Mouse (Mus musculus): ENCODE measurements around the gene Chn2. TPM values are rescaled to one million over a fixed set of nuclear protein-coding genes. Genes with fewer than 3 reads are reported as not detected.

The Chn2 gene
- polyA plus RNA-seq, 1 experiment from 2014 or later: 26.0 TPM

DNA sequence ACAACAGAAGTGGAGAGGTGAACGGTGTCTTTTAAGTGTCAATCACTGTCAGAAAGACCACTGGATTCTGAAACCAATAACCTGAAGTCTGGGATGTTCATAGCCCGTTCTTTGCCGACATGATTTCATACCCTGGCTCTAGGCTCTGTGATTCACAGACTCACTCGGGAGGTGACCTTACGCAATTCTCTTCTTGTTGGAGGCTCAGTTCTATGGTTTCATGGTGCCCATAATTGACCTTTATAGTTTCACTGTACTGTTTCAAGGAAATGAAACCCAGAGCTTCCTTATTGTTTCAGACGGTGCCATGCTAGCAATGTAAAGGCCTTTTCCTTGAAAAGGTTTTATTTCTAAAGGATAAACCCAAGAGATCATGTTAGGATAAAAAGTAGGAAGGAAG is 9.4 kb downstream of the Chn2 start:
- Histone ChIP-seq H3K9me3 (ENCODE audit: control insufficient read depth, low read length) (no peaks in the 10 kb centered on the region), H3K4me2 (no peak overlapping the region), H3K27me3 (ENCODE audit: control insufficient read depth, insufficient read depth, low read length) (no peaks in the 10 kb centered on the region), H3K9ac (ENCODE audit: low read length) (no peak overlapping the region), H3K4me1 (ENCODE audit: control insufficient read depth, insufficient read depth, low read length) (0 out of 2 replicates have a peak, but pooled peaks cover 2% of the 10 kb centered on the region), H3K27ac (ENCODE audit: low read depth, low read length) (no peak overlapping the region), H3K4me3 (ENCODE audit: low read depth, low read length) (no peak overlapping the region), H3K36me3 (ENCODE audit: control insufficient read depth, insufficient read depth, low read length) (no peaks in the 10 kb centered on the region)
- ATAC-seq (ENCODE audit: low FRiP score) (no peak), DNase-seq (ENCODE audit: low spot score, missing footprints) (no peak)
- WGBS: 93% methylated on average over 6 of the region's 6 CpGs

DNA sequence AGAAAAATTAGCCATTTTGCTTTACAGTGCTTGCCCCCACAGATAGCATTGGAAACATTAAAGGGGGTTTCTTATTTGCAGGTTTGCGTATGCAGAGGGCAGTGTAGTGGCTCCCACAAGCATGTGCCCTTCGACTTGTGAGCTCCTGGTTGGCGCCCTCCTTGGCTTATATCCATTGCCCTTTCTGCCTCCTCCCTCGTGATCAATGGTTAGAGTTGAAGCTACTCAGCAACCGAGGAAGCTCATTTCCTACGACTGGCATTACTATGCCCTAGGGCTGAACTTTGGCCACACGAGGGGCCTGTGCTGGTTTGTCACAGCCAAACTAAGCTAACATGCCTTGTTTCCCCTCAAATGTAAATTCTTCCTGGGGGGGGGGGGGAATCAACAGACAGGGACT is 11.8 kb downstream of the Chn2 start:
- Histone ChIP-seq H3K9ac (ENCODE audit: low read length) (no peak overlapping the region), H3K9me3 (ENCODE audit: control insufficient read depth, low read length) (no peaks in the 10 kb centered on the region), H3K27ac (ENCODE audit: low read depth, low read length) (no peak overlapping the region), H3K4me3 (ENCODE audit: low read depth, low read length) (no peak overlapping the region), H3K4me2 (no peak overlapping the region), H3K4me1 (ENCODE audit: control insufficient read depth, insufficient read depth, low read length) (0 out of 2 replicates have a peak, but pooled peaks cover 2% of the 10 kb centered on the region), H3K27me3 (ENCODE audit: control insufficient read depth, insufficient read depth, low read length) (no peaks in the 10 kb centered on the region), H3K36me3 (ENCODE audit: control insufficient read depth, insufficient read depth, low read length) (no peaks in the 10 kb centered on the region)
- DNase-seq (ENCODE audit: low spot score, missing footprints): no peak
- WGBS: 77% methylated on average over 7 of the region's 7 CpGs
- ATAC-seq (ENCODE audit: low FRiP score): no peak

- Histone ChIP-seq H3K27ac (ENCODE audit: low read depth, low read length) (no peak overlapping the region), H3K9me3 (ENCODE audit: control insufficient read depth, low read length) (no peaks in the 10 kb centered on the region), H3K9ac (ENCODE audit: low read length) (no peak overlapping the region), H3K27me3 (ENCODE audit: control insufficient read depth, insufficient read depth, low read length) (no peaks in the 10 kb centered on the region), H3K4me3 (ENCODE audit: low read depth, low read length) (no peak overlapping the region), H3K36me3 (ENCODE audit: control insufficient read depth, insufficient read depth, low read length) (no peaks in the 10 kb centered on the region), H3K4me2 (no peak overlapping the region), H3K4me1 (ENCODE audit: control insufficient read depth, insufficient read depth, low read length) (0 out of 2 replicates have a peak, but pooled peaks cover 2% of the 10 kb centered on the region)
- DNase-seq (ENCODE audit: low spot score, missing footprints) (no peak), ATAC-seq (ENCODE audit: low FRiP score) (no peak)
- 94% methylated on average over 7 of the region's 7 CpGs for WGBS
Observed at GRCm38 (mm10) chr6:54052124-54052523, 12.8 kb downstream of the Chn2 start.

GRCm38 (mm10) chr6:54052666-54053065 is 13.3 kb downstream of the Chn2 start:
- ATAC-seq (ENCODE audit: low FRiP score) (no peak), DNase-seq (ENCODE audit: low spot score, missing footprints) (no peak)
- 0 out of 2 replicates have a peak, but pooled peaks cover 1% of the 10 kb centered on the region for H3K4me1 ChIP-seq (ENCODE audit: control insufficient read depth, insufficient read depth, low read length)
- no peak overlapping the region for H3K4me3 ChIP-seq (ENCODE audit: low read depth, low read length)
- no peak overlapping the region for H3K9ac ChIP-seq (ENCODE audit: low read length)
- H3K27ac ChIP-seq (ENCODE audit: low read depth, low read length): no peak overlapping the region
- no peak overlapping the region for H3K4me2 ChIP-seq
- H3K36me3 ChIP-seq (ENCODE audit: control insufficient read depth, insufficient read depth, low read length): no peaks in the 10 kb centered on the region
- H3K27me3 ChIP-seq (ENCODE audit: control insufficient read depth, insufficient read depth, low read length): no peaks in the 10 kb centered on the region
- 86% methylated on average over 1 of the region's 1 CpGs for WGBS
- H3K9me3 ChIP-seq (ENCODE audit: control insufficient read depth, low read length): no peaks in the 10 kb centered on the region

GRCm38 (mm10) chr6:54053316-54053715 is 14.0 kb downstream of the Chn2 start:
- no peaks in the 10 kb centered on the region for H3K9me3 ChIP-seq (ENCODE audit: control insufficient read depth, low read length)

DNA sequence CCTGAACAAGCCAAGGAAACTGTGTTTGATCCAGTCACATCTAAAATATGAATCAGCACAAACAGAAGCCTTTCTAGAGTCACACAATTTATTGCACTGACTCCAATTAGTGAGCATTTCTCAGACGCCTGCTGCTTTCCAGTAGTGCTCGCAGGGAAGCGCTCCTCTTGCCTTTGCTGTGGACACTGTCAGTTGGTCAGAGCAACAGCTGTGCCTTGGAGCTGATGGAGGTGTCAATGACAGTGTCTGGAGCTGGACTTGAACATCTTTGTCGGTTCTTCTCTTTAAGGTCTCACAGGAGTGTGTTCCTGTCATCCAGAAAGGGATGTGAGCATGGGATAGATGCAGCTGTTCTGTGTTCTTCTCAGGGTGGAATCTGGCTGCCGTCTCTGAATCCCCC is 16.0 kb downstream of the Chn2 start:
- no peaks in the 10 kb centered on the region for H3K27me3 ChIP-seq (ENCODE audit: control insufficient read depth, insufficient read depth, low read length)
- WGBS: 82% methylated on average over 5 of the region's 5 CpGs
- no peaks in the 10 kb centered on the region for H3K36me3 ChIP-seq (ENCODE audit: control insufficient read depth, insufficient read depth, low read length)
- no peak overlapping the region for H3K27ac ChIP-seq (ENCODE audit: low read depth, low read length)
- no peak overlapping the region for H3K4me3 ChIP-seq (ENCODE audit: low read depth, low read length)
- H3K4me2 ChIP-seq: no peak overlapping the region
- H3K9ac ChIP-seq (ENCODE audit: low read length): no peak overlapping the region
- DNase-seq (ENCODE audit: low spot score, missing footprints): no peak
- ATAC-seq (ENCODE audit: low FRiP score): no peak
- H3K9me3 ChIP-seq (ENCODE audit: control insufficient read depth, low read length): no peaks in the 10 kb centered on the region
- H3K4me1 ChIP-seq (ENCODE audit: control insufficient read depth, insufficient read depth, low read length): no peaks in the 10 kb centered on the region

More at GRCm38 (mm10) chr6:54053316-54053715, 14.0 kb downstream of the Chn2 start:
- Histone ChIP-seq H3K27me3 (ENCODE audit: control insufficient read depth, insufficient read depth, low read length) (no peaks in the 10 kb centered on the region), H3K4me2 (no peak overlapping the region), H3K4me1 (ENCODE audit: control insufficient read depth, insufficient read depth, low read length) (no peaks in the 10 kb centered on the region), H3K9ac (ENCODE audit: low read length) (no peak overlapping the region), H3K36me3 (ENCODE audit: control insufficient read depth, insufficient read depth, low read length) (no peaks in the 10 kb centered on the region), H3K4me3 (ENCODE audit: low read depth, low read length) (no peak overlapping the region), H3K27ac (ENCODE audit: low read depth, low read length) (no peak overlapping the region)
- WGBS: 92% methylated on average over 3 of the region's 3 CpGs
- DNase-seq (ENCODE audit: low spot score, missing footprints): no peak
- no peak for ATAC-seq (ENCODE audit: low FRiP score)

- Histone ChIP-seq H3K4me2 (no peak overlapping the region), H3K9me3 (ENCODE audit: control insufficient read depth, low read length) (no peaks in the 10 kb centered on the region), H3K36me3 (ENCODE audit: control insufficient read depth, insufficient read depth, low read length) (no peaks in the 10 kb centered on the region), H3K27me3 (ENCODE audit: control insufficient read depth, insufficient read depth, low read length) (no peaks in the 10 kb centered on the region), H3K4me3 (ENCODE audit: low read depth, low read length) (no peak overlapping the region), H3K9ac (ENCODE audit: low read length) (no peak overlapping the region), H3K4me1 (ENCODE audit: control insufficient read depth, insufficient read depth, low read length) (no peaks in the 10 kb centered on the region), H3K27ac (ENCODE audit: low read depth, low read length) (no peak overlapping the region)
- ATAC-seq (ENCODE audit: low FRiP score) (no peak), DNase-seq (ENCODE audit: low spot score, missing footprints) (no peak)
- 88% methylated on average over 18 of the region's 18 CpGs for WGBS
Observed at GRCm38 (mm10) chr6:54056548-54057532, 17.5 kb downstream of the Chn2 start.

DNA sequence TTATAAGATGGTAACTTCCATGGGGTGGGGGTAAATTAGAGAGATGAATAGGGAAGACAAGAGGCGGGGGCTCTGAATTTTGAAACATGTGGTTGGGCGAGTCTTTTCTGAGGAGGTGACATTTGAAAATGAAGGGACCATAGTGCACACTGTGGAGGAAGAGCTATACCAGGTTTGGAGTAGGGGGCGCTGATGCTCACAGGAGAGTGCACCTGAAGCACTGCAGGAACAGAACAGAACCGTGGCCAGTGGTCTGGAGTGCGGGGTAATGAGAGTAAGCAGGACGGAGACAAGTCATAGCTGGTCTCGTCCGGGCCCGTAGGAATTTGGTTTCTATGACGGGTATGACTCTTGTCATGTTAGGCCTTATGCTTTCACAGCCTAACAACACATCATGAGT is 18.3 kb downstream of the Chn2 start:
- H3K9ac ChIP-seq (ENCODE audit: low read length): no peak overlapping the region
- H3K36me3 ChIP-seq (ENCODE audit: control insufficient read depth, insufficient read depth, low read length): no peaks in the 10 kb centered on the region
- H3K4me3 ChIP-seq (ENCODE audit: low read depth, low read length): no peak overlapping the region
- H3K27me3 ChIP-seq (ENCODE audit: control insufficient read depth, insufficient read depth, low read length): no peaks in the 10 kb centered on the region
- WGBS: 78% methylated on average over 10 of the region's 10 CpGs
- no peak overlapping the region for H3K27ac ChIP-seq (ENCODE audit: low read depth, low read length)
- no peaks in the 10 kb centered on the region for H3K4me1 ChIP-seq (ENCODE audit: control insufficient read depth, insufficient read depth, low read length)
- H3K9me3 ChIP-seq (ENCODE audit: control insufficient read depth, low read length): no peaks in the 10 kb centered on the region
- ATAC-seq (ENCODE audit: low FRiP score): no peak
- H3K4me2 ChIP-seq: no peak overlapping the region
- DNase-seq (ENCODE audit: low spot score, missing footprints): no peak

- Histone ChIP-seq H3K27ac (ENCODE audit: low read depth, low read length) (no peak overlapping the region), H3K9me3 (ENCODE audit: control insufficient read depth, low read length) (no peaks in the 10 kb centered on the region), H3K9ac (ENCODE audit: low read length) (no peak overlapping the region), H3K4me3 (ENCODE audit: low read depth, low read length) (no peak overlapping the region), H3K4me1 (ENCODE audit: control insufficient read depth, insufficient read depth, low read length) (no peaks in the 10 kb centered on the region), H3K27me3 (ENCODE audit: control insufficient read depth, insufficient read depth, low read length) (no peaks in the 10 kb centered on the region), H3K36me3 (ENCODE audit: control insufficient read depth, insufficient read depth, low read length) (no peaks in the 10 kb centered on the region), H3K4me2 (no peak overlapping the region)
- WGBS: 81% methylated on average over 8 of the region's 8 CpGs
- DNase-seq (ENCODE audit: low spot score, missing footprints): no peak
- ATAC-seq (ENCODE audit: low FRiP score): no peak
Observed at GRCm38 (mm10) chr6:54058837-54059236, 19.5 kb downstream of the Chn2 start.

Data from midbrain, embryonic 11.5 days (tissue).